Mouse (Mus musculus) c-Kit-positive CD71-positive TER-119-negative erythroid progenitor cells, embryonic 14.5 days (primary cell): Measurements from ENCODE around the gene Phyhd1.

Source experiments
- DNase-seq: peaks from one replicate; pipeline ENCODE4 v3.0.0-alpha.2; 2013; ENCODE audit warnings: low read depth

Gene Phyhd1

DNA sequence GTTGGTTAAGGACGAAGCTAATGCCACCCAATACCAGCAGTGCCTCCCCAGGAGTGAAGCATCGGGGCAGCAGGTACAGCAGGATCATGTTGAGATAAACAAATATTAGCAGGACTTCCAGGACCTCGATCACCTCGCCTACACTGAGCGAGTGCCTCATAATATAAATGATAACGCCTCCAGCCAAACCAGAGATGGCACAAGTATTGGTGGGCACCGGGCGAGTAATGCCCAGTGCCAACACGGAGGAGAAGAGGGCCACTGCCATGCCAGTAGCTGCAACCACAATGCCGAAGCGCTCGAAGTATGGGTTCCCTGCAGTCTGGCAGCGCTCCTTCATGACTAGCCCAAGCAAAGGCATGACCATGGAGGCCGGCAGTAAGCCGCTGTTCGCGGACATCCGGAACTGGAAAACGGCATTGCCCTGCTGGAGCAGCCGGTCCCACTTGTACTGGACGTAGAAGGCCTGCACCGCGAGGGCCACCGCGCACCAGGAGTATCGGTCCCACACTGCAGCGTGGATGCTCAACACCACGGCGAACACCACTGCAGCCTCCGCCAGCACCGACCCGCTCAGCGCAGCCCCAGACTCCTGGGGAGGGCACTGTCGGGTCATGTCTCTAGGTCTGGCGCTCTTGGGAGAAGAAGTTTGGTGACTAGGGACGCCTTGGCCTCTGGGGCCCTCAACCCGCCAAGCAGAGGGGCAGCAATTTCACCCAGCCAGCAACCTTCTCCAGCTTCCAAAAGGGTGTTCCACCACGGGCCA is 19.6 kb downstream of the Phyhd1 start:
- no peak for DNase-seq

GRCm38 (mm10) chr2:30286192-30287026 is 20.4 kb downstream of the Phyhd1 start, which contains the start of the genes Dolk and Nup188:
Gene Dolk, minus strand, starts transcription at chr2:30286334.
Gene Nup188, plus strand, starts transcription at chr2:30286397.
- peak; percentile 93 for DNase-seq

- peak; percentile 40 for DNase-seq
Observed at GRCm38 (mm10) chr2:30287027-30287373, 21.0 kb downstream of the Phyhd1 start.

DNA sequence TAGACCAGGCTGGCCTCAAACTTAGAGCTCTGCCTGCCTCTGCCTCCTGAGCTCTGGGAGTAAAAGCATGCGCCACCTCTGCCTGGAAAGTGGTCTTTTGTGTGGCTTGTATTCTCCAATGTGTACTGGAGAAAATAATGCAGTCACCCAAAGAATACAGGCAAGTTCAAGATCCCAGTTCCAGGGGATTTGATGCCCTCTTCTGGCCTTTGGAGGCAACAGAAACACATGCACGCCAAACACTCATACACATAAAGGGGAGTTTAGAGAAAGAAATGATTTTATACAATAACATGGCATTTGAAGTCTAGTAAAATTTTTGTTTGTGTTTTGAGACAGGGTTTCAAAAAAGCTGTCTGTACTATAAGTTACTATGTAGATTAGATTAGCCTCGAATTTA is 33.5 kb downstream of the Phyhd1 start:
- no peak for DNase-seq

- DNase-seq = no peak
Observed at GRCm38 (mm10) chr2:30299966-30300365, 34.0 kb downstream of the Phyhd1 start.

- no peak for DNase-seq
Observed at GRCm38 (mm10) chr2:30306087-30306486, 40.1 kb downstream of the Phyhd1 start.

DNA sequence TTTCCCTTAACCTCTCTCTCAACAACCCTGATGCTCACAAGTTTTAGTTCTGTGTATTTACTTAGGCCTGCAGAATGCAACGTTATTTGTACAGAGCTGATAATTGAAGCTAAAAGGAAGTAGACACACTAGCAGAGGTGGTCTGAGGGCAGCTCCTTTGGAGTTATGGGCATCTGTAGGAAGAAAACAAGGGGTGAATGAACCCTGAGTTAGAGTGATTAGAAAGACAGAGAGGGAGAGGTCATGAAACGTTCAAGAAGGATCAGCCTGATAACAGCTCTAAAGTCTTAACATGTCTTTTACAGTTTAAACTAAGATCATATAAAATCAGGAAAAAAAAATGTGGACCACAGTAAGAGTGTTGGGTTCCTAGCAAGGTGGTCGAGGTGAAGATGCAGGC is 43.3 kb downstream of the Phyhd1 start:
- DNase-seq = peak; percentile 28

DNA sequence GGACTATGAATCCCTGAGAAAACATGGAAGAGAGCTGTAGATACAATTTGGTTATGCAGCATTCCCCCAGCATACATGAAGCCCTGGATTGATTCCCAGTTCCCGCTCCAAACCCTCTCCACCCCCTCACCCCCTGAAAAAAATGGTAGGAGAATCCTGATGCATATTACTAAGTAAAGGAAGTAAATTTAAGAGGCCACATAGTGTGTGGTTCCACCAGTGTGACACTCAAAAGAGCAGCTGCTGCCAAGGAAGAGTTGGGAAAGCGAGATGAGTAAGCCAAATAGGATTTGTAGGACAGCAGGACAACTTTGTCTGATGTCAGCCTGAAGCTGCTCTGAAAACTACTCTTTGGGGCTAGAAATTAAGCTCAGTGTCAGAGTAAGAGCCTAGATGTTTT is 45.5 kb downstream of the Phyhd1 start:
- DNase-seq = no peak

- no peak for DNase-seq
Observed at GRCm38 (mm10) chr2:30316136-30316535, 50.1 kb downstream of the Phyhd1 start.

GRCm38 (mm10) chr2:30316955-30317354 is 51.0 kb downstream of the Phyhd1 start:
- no peak for DNase-seq

DNA sequence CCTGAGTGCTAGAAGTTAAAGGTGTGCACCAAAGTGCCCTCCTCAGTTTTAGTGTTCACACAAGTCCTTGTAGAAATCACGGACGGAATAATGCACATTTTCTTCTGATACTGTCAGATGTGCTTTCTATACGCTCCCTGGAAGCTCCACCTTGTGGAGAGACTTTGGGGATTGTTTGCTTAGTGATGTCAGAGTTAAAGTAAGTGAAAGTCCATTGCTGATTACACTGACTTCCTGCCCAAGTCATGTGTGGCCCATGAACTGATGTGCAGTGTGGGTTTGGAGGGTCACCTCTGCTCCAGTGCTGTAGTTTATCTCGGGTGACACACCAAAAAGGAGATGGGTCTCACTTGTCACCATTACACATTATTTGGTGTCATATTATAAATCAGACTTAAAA is 53.3 kb downstream of the Phyhd1 start:
- no peak for DNase-seq

DNA sequence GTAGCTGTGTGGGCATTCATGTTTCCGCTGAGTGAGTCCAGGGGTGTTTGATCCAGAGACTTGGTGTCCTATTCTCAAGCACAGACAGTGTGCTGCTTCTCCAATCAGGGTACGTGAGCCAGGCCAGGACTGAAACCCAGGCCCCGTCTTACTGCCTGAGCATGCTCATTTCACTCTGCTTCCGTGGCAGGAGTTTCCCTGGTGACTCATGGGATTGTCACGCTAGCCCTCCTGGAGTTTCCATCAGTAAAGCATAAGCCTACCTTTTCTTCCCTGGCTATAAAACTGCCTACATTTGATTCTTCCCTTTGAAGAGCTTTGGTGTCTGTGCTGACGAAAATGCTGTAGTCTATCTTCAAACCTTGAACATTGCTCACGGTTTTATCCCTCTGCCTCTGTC is 57.1 kb downstream of the Phyhd1 start:
- no peak for DNase-seq

DNA sequence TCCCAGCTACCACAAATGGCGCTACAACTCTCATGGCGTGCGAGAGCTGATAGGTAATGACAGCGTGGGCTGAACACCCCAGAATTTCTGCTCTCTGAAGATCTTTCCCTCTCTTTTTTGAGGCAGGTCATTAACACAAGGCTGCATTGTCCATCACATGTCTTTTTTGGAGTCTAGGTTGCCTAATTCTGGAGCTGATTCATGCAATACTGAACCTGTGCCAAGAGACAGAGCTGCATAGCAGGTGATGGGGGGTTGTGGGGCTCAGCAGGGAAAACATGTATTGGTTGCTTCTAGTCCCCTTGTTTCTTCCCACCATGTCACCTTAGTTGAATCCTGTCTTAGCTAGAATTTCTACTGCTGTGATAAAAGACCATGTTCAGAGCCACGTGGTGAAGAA is 59.3 kb downstream of the Phyhd1 start:
- DNase-seq = no peak

GRCm38 (mm10) chr2:30327276-30327675 is 61.3 kb downstream of the Phyhd1 start:
- DNase-seq = no peak

- DNase-seq = no peak
Observed at GRCm38 (mm10) chr2:30328791-30329190, 62.8 kb downstream of the Phyhd1 start.
